Mouse (Mus musculus) heart, embryonic 13.5 days (tissue): ENCODE measurements around the gene Plxnc1. TPM values are rescaled to one million over a fixed set of nuclear protein-coding genes. Genes with fewer than 3 reads are reported as not detected.

Experiments
- ATAC-seq: fragments of 200-750 bp; cut with Nextera tagmentation; 2 replicates; pipeline ENCODE4 v1.8.0; 2017; ENCODE audit warnings: moderate TSS enrichment; ENCODE audit not compliant: insufficient number of reproducible peaks, low FRiP score, low TSS enrichment; ENCODE audit errors: extremely low read depth
- H3K27ac ChIP-seq: fragments of 300-500 bp; sonication (generic); replicated peaks from 2 replicates; pipeline ENCODE4 v1.5.1; 2015; ENCODE audit warnings: moderate library complexity, mild to moderate bottlenecking, inconsistent platforms
- H3K27me3 ChIP-seq: fragments of 300-500 bp; sonication (generic); replicated peaks from 2 replicates; pipeline ENCODE4 v1.6.1; 2015; ENCODE audit warnings: mild to moderate bottlenecking, inconsistent platforms
- H3K36me3 ChIP-seq: fragments of 300-500 bp; sonication (generic); 2 replicates; pipeline ENCODE4 v1.6.1; 2015; ENCODE audit warnings: mild to moderate bottlenecking, inconsistent platforms
- H3K4me1 ChIP-seq: fragments of 300-500 bp; sonication (generic); 2 replicates; pipeline ENCODE4 v1.6.1; 2015; ENCODE audit warnings: inconsistent platforms
- H3K4me2 ChIP-seq: fragments of 300-500 bp; sonication (generic); 2 replicates; pipeline ENCODE4 v1.6.1; 2015; ENCODE audit warnings: inconsistent platforms, mild to moderate bottlenecking, moderate library complexity
- H3K4me3 ChIP-seq: fragments of 300-500 bp; sonication (generic); 2 replicates; pipeline ENCODE4 v1.5.1; 2015; ENCODE audit warnings: moderate library complexity, mild to moderate bottlenecking, inconsistent platforms
- H3K9ac ChIP-seq: fragments of 300-500 bp; sonication (generic); 2 replicates; pipeline ENCODE4 v1.6.1; 2015; ENCODE audit warnings: inconsistent platforms, mild to moderate bottlenecking, moderate library complexity
- H3K9me3 ChIP-seq: fragments of 300-500 bp; sonication (generic); 2 replicates; pipeline ENCODE4 v1.6.1; 2016; ENCODE audit warnings: inconsistent platforms
- WGBS: fragments of 180-500 bp; shearing (Covaris S2); methylation state at CpG from one replicate; pipeline ENCODE4 v1.1.7; 2015; ENCODE audit warnings: mixed read lengths; 5-methylcytosine and 5-hydroxymethylcytosine counted together
- polyA plus RNA-seq: library from polyadenylated mRNA; unstranded; fragments of >200 nt; fragmentation: Nextera tagmentation; extraction: Ambion mirVana; gene quantifications from 2 replicates; pipeline ENCODE4 v1.2.1, GENCODE M21; 2015

The Plxnc1 gene
- polyA plus RNA-seq, 1 experiment from 2014 or later: 3.1 TPM

DNA sequence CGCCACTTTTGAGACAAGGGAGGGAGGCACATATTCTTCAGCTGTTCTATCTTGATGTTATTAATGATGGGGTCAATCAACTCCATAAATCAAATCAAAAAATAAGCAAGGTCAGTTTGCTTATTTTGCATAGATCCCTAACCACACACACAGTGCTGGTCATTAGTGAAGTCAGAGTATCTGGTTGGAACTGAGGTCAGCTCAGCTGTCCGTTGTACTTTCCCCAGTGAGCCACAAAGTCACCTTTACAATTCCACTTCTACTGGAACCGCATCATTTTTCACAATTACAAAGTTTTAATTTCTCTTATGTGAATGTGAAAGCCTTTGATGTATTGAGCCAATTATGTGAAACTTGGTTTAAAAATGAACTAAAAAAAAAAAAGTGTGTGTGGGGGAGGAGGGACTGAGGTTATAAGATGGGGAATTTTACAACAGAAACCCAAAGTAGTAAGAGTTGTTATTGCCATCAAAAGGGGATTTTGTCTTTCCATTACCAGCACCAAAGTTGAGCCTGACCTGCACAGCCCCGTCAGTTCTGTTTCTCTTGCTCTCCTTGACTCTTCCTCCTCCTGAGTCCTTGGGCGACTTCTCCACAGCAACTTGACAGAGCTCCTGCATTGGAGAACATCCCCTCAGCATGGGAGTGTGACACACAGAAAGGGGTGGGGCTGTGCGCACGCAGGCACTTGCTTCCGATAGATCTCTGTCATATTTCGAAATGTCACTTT lies 80.3 kb downstream of the Plxnc1 start:
- 73% methylated on average over 9 of the region's 9 CpGs for WGBS
- no peaks in the 10 kb centered on the region for H3K27me3 ChIP-seq
- no peak overlapping the region for H3K27ac ChIP-seq
- no peak overlapping the region for H3K4me3 ChIP-seq
- no peak overlapping the region for H3K9ac ChIP-seq
- 0 out of 2 replicates have a peak, but pooled peaks cover 5% of the 10 kb centered on the region for H3K4me1 ChIP-seq
- no peak overlapping the region for H3K4me2 ChIP-seq
- ATAC-seq: no peak
- no peaks in the 10 kb centered on the region for H3K9me3 ChIP-seq
- peaks cover 7% of the 10 kb centered on the region for H3K36me3 ChIP-seq

DNA sequence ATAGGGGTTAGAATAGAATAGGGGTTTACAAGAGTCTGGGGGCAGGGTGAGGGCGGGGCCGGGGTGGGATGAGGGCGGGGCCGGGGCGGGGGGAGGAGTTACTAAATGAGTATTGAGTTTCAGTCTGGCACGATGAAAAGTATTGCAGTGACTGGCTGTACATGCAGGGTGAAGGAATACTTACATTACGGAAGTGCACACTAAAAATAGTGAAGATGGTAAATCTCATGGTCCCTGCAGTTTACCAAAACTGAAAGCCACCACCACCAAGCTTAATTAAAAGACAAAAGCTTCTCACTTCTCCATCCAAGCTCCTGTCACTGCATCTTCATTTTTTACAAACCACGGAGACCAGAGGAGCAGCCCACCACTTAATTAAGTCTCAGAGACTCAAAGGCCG lies 81.4 kb downstream of the Plxnc1 start:
- Histone ChIP-seq H3K4me3 (no peak overlapping the region), H3K9ac (no peak overlapping the region), H3K27me3 (no peaks in the 10 kb centered on the region), H3K27ac (no peak overlapping the region), H3K9me3 (no peaks in the 10 kb centered on the region), H3K4me2 (no peak overlapping the region), H3K36me3 (peaks cover 7% of the 10 kb centered on the region), H3K4me1 (peaks cover 8% of the 10 kb centered on the region; the same call in 1 of the 2 replicates)
- ATAC-seq: no peak
- 72% methylated on average over 9 of the region's 9 CpGs for WGBS

DNA sequence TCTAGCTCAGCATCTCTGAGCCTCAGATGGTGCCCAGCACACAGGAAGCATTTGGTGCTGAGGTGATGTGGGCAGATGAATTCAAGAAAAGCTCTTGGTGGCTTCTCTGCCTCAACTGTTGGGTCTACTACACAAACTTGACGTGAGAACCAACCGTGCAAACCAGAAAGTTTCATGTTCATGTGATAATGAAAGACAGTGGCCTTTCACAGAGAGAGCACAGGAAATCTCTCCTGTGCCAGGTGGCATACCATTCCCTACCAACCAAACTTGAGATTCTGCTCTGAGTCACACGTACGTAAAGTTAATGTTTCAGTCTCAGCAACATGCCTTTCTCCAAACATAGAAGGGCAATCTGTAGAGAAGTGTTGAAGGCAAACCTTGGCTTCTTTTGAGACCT lies 83.8 kb downstream of the Plxnc1 start:
- H3K4me1 ChIP-seq: peaks cover 8% of the 10 kb centered on the region; the same call in 1 of the 2 replicates
- H3K4me2 ChIP-seq: no peak overlapping the region
- H3K36me3 ChIP-seq: peaks cover 7% of the 10 kb centered on the region
- no peak overlapping the region for H3K9ac ChIP-seq
- H3K27ac ChIP-seq: no peak overlapping the region
- WGBS: 90% methylated on average over 4 of the region's 4 CpGs
- H3K27me3 ChIP-seq: no peaks in the 10 kb centered on the region
- H3K4me3 ChIP-seq: no peak overlapping the region
- ATAC-seq: no peak
- H3K9me3 ChIP-seq: no peaks in the 10 kb centered on the region

DNA sequence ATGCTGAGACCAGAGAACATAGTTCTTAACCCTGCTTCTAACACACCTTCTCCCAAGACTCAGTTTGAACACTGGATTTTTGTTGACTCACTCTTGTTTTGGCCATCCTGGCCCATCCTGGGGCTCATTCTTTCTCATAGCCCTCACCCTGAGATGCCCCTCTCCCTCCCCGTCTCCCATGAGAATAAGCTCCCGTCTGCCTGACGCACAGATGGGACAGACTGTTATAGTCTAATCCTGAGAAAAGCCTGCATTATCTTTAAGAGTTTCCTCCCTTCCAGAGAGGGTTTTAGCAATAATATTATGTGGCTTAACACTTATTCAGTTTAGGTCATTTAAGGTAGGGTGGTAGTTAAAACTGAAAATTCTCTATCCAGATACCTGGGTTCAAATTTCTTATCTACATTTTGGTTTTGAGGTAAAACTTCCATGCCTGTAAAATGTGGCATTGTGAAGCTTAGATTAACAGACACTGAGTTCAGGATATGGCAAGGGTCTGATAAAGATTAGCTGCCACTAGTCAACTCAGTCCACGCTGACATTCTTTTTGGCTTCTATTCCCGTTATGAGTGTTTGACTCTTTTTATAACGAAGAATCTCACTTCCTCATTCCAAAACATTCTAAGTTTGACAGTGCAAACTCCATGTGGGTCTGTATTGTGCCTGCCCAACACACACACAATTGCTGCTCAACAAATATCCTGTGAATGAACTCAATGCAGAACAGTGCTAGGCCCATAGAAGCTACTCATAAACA lies 86.2 kb downstream of the Plxnc1 start:
- ATAC-seq: no peak

DNA sequence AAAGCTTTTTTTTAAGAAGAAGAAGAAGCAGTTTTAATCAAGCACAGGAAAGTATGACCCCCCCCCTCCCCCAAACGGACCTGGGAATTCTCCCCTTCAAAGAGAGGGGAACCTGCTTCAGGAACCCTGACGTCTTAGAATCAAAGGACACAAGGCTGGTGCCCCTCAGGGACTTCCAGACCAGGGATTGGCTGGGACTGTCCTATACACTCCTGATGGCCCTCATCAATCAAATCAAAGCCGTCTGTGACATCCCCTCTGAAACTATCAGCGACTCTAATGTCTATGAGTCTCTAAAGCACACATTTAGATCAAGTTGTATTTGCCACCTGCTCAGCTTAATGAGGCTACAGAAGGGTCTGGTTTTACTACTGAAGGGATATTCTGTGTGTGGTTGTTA lies 94.1 kb downstream of the Plxnc1 start:
- Histone ChIP-seq H3K9ac (no peak overlapping the region), H3K9me3 (no peaks in the 10 kb centered on the region), H3K4me2 (no peak overlapping the region), H3K4me3 (no peak overlapping the region), H3K27me3 (no peaks in the 10 kb centered on the region), H3K27ac (no peak overlapping the region), H3K4me1 (peaks cover 6% of the 10 kb centered on the region), H3K36me3 (no peaks in the 10 kb centered on the region)
- ATAC-seq: no peak
- WGBS: 49% methylated on average over 4 of the region's 4 CpGs

More for the DNA sequence above, 86.2 kb downstream of the Plxnc1 start:
- Histone ChIP-seq H3K4me3 (no peak overlapping the region), H3K36me3 (peaks cover 4% of the 10 kb centered on the region), H3K9ac (no peak overlapping the region), H3K9me3 (no peaks in the 10 kb centered on the region), H3K27me3 (no peaks in the 10 kb centered on the region), H3K27ac (no peak overlapping the region), H3K4me1 (peaks cover 9% of the 10 kb centered on the region), H3K4me2 (no peak overlapping the region)
- WGBS: 45% methylated on average over 6 of the region's 6 CpGs

DNA sequence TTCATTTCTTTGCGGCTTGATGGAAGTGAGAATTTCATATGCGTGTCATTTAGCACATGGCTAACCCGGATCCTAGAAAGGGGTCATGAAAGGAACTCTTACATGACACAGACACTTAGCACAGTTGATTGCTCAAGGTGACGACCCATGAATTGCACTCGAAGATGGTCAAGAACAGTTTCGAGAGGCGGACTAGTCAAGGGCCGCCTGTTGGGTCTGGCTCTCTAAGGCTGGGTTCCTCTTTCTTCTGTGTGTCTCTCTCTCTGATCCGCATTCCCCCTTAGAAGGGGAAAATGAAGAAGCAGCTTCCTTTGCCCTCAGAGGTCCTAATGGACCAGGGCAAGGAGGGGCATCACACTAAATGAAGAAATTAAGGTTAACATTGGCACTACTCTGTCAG lies 94.7 kb downstream of the Plxnc1 start:
- Histone ChIP-seq H3K9ac (no peak overlapping the region), H3K9me3 (no peaks in the 10 kb centered on the region), H3K4me2 (no peak overlapping the region), H3K36me3 (no peaks in the 10 kb centered on the region), H3K4me1 (peaks cover 6% of the 10 kb centered on the region), H3K27me3 (peaks cover 3% of the 10 kb centered on the region; the same call in 1 of the 2 replicates), H3K4me3 (no peak overlapping the region), H3K27ac (no peak overlapping the region)
- WGBS: 80% methylated on average over 9 of the region's 9 CpGs
- no peak for ATAC-seq

DNA sequence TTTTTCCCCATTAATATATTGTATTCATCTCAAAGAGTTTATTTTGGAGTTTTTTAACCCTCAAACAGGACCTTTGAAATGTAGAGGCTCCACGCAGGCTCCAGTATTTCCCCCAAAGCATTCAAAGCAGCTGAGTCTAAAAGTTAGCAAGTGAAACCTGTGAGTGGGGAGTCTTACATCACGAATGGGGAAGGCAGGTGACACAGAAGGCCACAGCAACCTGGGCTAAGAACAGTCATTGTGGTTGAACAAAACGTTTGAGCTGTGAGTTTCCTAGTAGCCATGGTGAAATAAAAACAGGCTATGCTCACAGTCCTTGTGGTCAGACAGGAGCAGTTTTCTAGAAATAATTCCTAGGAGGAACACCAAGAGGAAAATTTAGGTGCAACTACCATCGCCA lies 95.3 kb downstream of the Plxnc1 start:
- Histone ChIP-seq H3K27ac (no peak overlapping the region), H3K9ac (no peak overlapping the region), H3K36me3 (no peaks in the 10 kb centered on the region), H3K4me2 (no peak overlapping the region), H3K27me3 (peaks cover 3% of the 10 kb centered on the region; the same call in 1 of the 2 replicates), H3K9me3 (no peaks in the 10 kb centered on the region), H3K4me3 (no peak overlapping the region), H3K4me1 (peaks cover 1% of the 10 kb centered on the region)
- 75% methylated on average over 4 of the region's 4 CpGs for WGBS
- no peak for ATAC-seq

DNA sequence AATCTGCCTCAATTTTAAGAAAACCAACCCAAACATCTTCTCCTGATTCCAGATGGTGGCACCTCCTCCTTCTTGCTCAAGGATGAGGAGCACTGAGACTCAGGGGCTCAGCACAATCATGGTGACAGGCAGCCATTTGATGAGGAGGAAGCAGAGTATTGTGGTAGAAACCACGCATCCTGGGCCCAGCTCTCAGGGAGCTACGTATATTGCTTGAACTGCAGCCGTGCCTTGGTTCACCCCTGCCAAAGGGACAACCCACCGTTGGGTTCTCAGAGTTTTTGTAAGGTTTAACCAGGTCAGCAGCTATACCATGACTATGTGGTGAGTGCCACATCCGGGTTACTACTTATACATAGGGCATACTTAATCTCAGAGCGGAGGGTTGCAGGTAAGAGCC lies 96.3 kb downstream of the Plxnc1 start:
- Histone ChIP-seq H3K4me2 (no peak overlapping the region), H3K27me3 (peaks cover 3% of the 10 kb centered on the region; the same call in 1 of the 2 replicates), H3K27ac (no peak overlapping the region), H3K4me3 (no peak overlapping the region), H3K9ac (no peak overlapping the region), H3K4me1 (no peaks in the 10 kb centered on the region), H3K36me3 (no peaks in the 10 kb centered on the region), H3K9me3 (no peaks in the 10 kb centered on the region)
- WGBS: 90% methylated on average over 6 of the region's 6 CpGs
- no peak for ATAC-seq

DNA sequence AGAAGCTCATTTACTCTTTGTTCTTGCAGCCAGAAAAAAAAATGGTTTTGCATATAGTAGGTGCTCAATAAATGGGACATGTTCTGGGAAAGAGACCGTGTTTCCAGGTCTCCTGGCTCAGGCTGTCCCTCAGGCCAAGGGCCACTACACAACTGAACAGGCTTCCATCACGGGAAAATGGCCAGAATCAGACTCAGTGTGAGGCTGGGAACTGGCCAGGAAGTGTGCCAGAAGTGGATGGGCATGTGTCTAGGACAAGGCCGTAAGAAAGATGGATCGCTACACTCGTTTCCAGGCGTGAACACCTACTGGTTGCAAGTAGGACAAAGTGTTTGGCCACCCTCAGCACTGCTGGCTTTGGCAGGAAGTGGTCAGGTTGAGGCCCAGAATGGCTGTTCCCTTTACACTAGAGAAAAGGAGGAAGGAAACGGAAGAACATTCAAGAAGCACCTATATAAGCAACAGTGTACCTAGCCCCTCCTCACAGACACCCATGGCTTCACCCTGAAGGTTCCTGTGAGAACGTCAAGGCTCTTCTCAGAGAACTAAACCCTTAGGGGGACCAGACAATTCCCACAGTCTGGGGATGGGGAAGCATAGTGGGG lies 98.0 kb downstream of the Plxnc1 start:
- H3K4me3 ChIP-seq: no peak overlapping the region
- H3K4me1 ChIP-seq: no peaks in the 10 kb centered on the region
- no peak overlapping the region for H3K9ac ChIP-seq
- no peak for ATAC-seq
- no peak overlapping the region for H3K27ac ChIP-seq
- no peak overlapping the region for H3K4me2 ChIP-seq
- no peaks in the 10 kb centered on the region for H3K9me3 ChIP-seq
- peaks cover 3% of the 10 kb centered on the region; the same call in 1 of the 2 replicates for H3K27me3 ChIP-seq
- no peaks in the 10 kb centered on the region for H3K36me3 ChIP-seq
- WGBS: 84% methylated on average over 8 of the region's 8 CpGs

DNA sequence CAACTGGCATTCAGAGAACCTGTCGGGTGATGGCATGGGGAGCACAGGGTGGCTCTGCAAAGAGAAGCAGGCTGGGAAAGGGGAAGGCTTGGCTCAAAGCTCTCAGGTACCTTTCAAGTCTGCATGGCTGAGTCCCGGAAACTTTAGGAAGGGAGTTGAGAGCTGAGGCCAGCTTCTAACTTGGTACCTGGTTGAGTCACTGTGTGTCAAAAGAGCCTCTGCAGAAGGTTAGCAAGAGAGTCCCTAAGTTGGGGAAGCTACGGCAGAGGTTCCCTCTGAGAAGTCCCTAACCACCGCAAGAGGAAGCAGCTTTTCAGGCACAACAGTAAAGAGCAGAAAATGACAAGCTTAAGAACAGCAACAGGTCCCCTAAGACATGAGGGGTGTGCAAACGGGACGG lies 99.9 kb downstream of the Plxnc1 start:
- Histone ChIP-seq H3K4me1 (no peaks in the 10 kb centered on the region), H3K27ac (no peak overlapping the region), H3K9me3 (no peaks in the 10 kb centered on the region), H3K36me3 (peaks cover 4% of the 10 kb centered on the region; the same call in 1 of the 2 replicates), H3K4me3 (no peak overlapping the region), H3K27me3 (peaks cover 3% of the 10 kb centered on the region; the same call in 1 of the 2 replicates), H3K9ac (no peak overlapping the region), H3K4me2 (no peak overlapping the region)
- 81% methylated on average over 6 of the region's 6 CpGs for WGBS
- ATAC-seq: no peak

DNA sequence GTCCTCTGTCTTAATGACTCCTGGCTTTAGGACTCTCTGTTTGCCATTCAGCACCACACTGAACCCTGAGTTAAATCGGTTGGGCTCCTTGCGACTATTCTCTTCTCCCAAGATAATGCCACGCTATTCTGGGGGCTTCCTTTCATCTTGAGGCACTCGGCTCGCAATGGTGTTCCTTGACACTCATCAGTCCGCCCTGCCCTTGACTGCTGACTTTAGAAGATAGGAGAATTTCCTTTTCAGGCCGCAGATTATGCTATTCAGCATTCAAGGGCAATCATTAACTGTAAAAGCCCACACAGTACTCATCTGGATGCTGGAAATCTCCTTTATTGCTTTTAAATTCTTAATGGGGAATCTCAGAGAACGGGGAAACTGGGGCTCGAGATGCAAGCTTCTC lies 108.8 kb downstream of the Plxnc1 start:
- Histone ChIP-seq H3K9ac (no peak overlapping the region), H3K9me3 (no peaks in the 10 kb centered on the region), H3K27ac (no peak overlapping the region), H3K4me1 (peaks cover 15% of the 10 kb centered on the region), H3K4me2 (no peak overlapping the region), H3K27me3 (no peaks in the 10 kb centered on the region), H3K4me3 (no peak overlapping the region), H3K36me3 (peaks cover 11% of the 10 kb centered on the region)
- WGBS: 34% methylated on average over 9 of the region's 9 CpGs
- ATAC-seq: no peak
